Mouse (Mus musculus) T-helper 17 cell (primary cell): ENCODE data around the gene Esrrb.

Experiments
- in situ Hi-C, 2 experiments: fragments of 300-600 bp; cut with MboI, MseI; formaldehyde crosslinking; loops; 1 replicate in 1 of 2; 2 replicates in 1 of 2; pipeline ENCODE4 v1.15.1; 2025; ENCODE audit warnings: high pct_unique_total_duplicates in 2 of 2

Gene Esrrb

GRCm38 (mm10) chr12:86497126-86497525 is 136.2 kb downstream of the Esrrb start:
- in situ Hi-C loops = no loop called here

GRCm38 (mm10) chr12:86498765-86499164 is 137.8 kb downstream of the Esrrb start:
- in situ Hi-C loops = no loop called here

GRCm38 (mm10) chr12:86501728-86502127 is 140.8 kb downstream of the Esrrb start:
- in situ Hi-C loops = no loop called here

GRCm38 (mm10) chr12:86503921-86504320 is 143.0 kb downstream of the Esrrb start:
- in situ Hi-C loops = no loop called here

GRCm38 (mm10) chr12:86504321-86504720 is 143.4 kb downstream of the Esrrb start:
- in situ Hi-C loops = no loop called here

- in situ Hi-C loops = no loop called here
These were observed 146.8 kb downstream of the Esrrb start for GRCm38 (mm10) chr12:86507741-86508140.

- in situ Hi-C loops = no loop called here
These were observed 147.5 kb downstream of the Esrrb start for GRCm38 (mm10) chr12:86508313-86508988.

- in situ Hi-C loops = no loop called here
These were observed 148.7 kb downstream of the Esrrb start for GRCm38 (mm10) chr12:86509295-86510279.

- in situ Hi-C loops = no loop called here
These were observed 151.4 kb downstream of the Esrrb start for GRCm38 (mm10) chr12:86512335-86512734.

- in situ Hi-C loops = no loop called here
These were observed 152.7 kb downstream of the Esrrb start for GRCm38 (mm10) chr12:86513596-86513995.

GRCm38 (mm10) chr12:86516602-86517001 is 155.7 kb downstream of the Esrrb start:
- in situ Hi-C loops = no loop called here

- in situ Hi-C loops = no loop called here
These were observed 156.8 kb downstream of the Esrrb start for GRCm38 (mm10) chr12:86517721-86518120.

GRCm38 (mm10) chr12:86518746-86519145 is 157.8 kb downstream of the Esrrb start:
- in situ Hi-C loops = no loop called here

- in situ Hi-C loops = no loop called here
These were observed 173.4 kb downstream of the Esrrb start for GRCm38 (mm10) chr12:86534283-86534682.

- in situ Hi-C loops = no loop called here
These were observed 176.9 kb downstream of the Esrrb start for GRCm38 (mm10) chr12:86537799-86538198.

GRCm38 (mm10) chr12:86538711-86539110 is 177.8 kb downstream of the Esrrb start:
- in situ Hi-C loops = no loop called here

GRCm38 (mm10) chr12:86539511-86539910 is 178.6 kb downstream of the Esrrb start:
- in situ Hi-C loops = no loop called here

GRCm38 (mm10) chr12:86547808-86548207 is 186.9 kb downstream of the Esrrb start:
- in situ Hi-C loops = no loop called here

- in situ Hi-C loops = no loop called here
These were observed 192.1 kb downstream of the Esrrb start for GRCm38 (mm10) chr12:86553037-86553436.

GRCm38 (mm10) chr12:86556796-86557517 is 196.0 kb downstream of the Esrrb start:
- in situ Hi-C loops = no loop called here

GRCm38 (mm10) chr12:86558889-86559288 is 198.0 kb downstream of the Esrrb start:
- in situ Hi-C loops = no loop called here

- in situ Hi-C loops = no loop called here
These were observed 201.8 kb downstream of the Esrrb start for GRCm38 (mm10) chr12:86562705-86563104.
